In the genomic region with DNA sequence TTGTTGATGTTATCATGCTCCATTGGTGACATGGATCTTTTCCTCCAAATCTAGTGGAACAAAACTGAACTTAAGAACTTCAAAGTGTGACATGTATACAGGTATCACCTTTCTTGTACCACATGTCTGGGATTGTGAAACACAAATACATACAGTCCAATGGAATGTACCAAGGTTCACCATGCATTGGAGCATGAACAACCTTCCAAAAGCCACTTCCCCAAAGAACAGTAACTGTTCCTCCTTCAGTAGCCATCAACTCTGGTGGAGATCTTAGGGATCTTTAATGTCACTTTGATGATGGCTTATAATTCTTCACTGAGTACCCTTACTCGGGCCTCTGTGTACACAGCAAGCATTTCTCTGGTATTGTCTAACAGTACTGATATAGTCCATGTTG, we compare ENCODE assay signal across 12 mouse cellular contexts.
"Had no signal": no experiment of that assay in that cellular context is flagged by ENCODE, and none has a peak within 500 bp of the region (broad histone marks: within the 10 kb centered on the region; RNA-seq: fewer than 3 reads in every experiment).

No protein-coding gene starts in this region.

- H3K4me1 ChIP-seq: midbrain, embryonic 10.5 days; midbrain, embryonic 13.5 days; midbrain, embryonic 15.5 days; neural tube, embryonic 12.5 days had no signal

- DNase-seq: lung, adult 18-20 months; lung, postnatal 10 days; lung, postnatal 4 days; right cerebral cortex, postnatal 14 days; thymus, adult 18-20 months; thymus, postnatal 14 days; thymus, postnatal 36 days had no signal

- H3K4me3 ChIP-seq: midbrain, embryonic 10.5 days; midbrain, embryonic 13.5 days; midbrain, embryonic 15.5 days; neural tube, embryonic 12.5 days had no signal

- ATAC-seq: midbrain, embryonic 13.5 days; midbrain, embryonic 15.5 days had no signal

- H3K27ac ChIP-seq: liver, embryonic 14.5 days; midbrain, embryonic 10.5 days; midbrain, embryonic 13.5 days; midbrain, embryonic 15.5 days; neural tube, embryonic 12.5 days had no signal
